In genomic region chr17:44105287-44106138, GRCm38 (mm10) we compare ENCODE assay signal across 8 mouse cellular contexts. TPM values are rescaled to one million over a fixed set of nuclear protein-coding genes. Genes with fewer than 3 reads are reported as not detected.
DNase-seq lines count a peak whose midpoint lies in the region; ATAC-seq and TF ChIP-seq lines count a peak whose summit lies in the region.

Enpp4 (minus strand) TSS chr17:44105809.

- ATAC-seq in erythroid progenitor cell, adult 5-6 weeks (replicated peaks; ENCODE audit: low FRiP score, poor library complexity, severe bottlenecking): peak; percentile 94
- ATAC-seq in heart, embryonic 12.5 days (ENCODE audit: insufficient number of reproducible peaks, low FRiP score): peak; percentile 96
- ATAC-seq in kidney, postnatal 0 days (replicated peaks; ENCODE audit: low FRiP score, low read depth): peak; percentile 99
- ATAC-seq in liver, embryonic 11.5 days (replicated peaks; ENCODE audit: low FRiP score): peak; percentile 97

- H3K4me2 ChIP-seq in heart, embryonic 12.5 days: peak within 1 kb of the TSS; percentile 89
- peak within 1 kb of the TSS; percentile 94 for H3K4me2 ChIP-seq in kidney, postnatal 0 days (ENCODE audit: low read length)
- H3K4me2 ChIP-seq in liver, embryonic 11.5 days: peak within 1 kb of the TSS; percentile 71
- H3K4me2 ChIP-seq in myocyte (ENCODE audit: low read depth): peak within 1 kb of the TSS; percentile 90

- H3K79me2 ChIP-seq in myocyte (ENCODE audit: control insufficient read depth, insufficient read depth): no peaks in the 10 kb centered on the region

- peak within 1 kb of the TSS; percentile 84 for H3K9ac ChIP-seq in heart, embryonic 12.5 days
- H3K9ac ChIP-seq in kidney, postnatal 0 days (ENCODE audit: low read depth, low read length): peak within 1 kb of the TSS; percentile 64
- peak within 1 kb of the TSS; percentile 65 for H3K9ac ChIP-seq in liver, embryonic 11.5 days (ENCODE audit: low read depth, low read length)

- peak within 1 kb of the TSS; percentile 24 for H3ac ChIP-seq in myocyte (ENCODE audit: control insufficient read depth, insufficient read length)

- peak within 1 kb of the TSS; percentile 91 for H3K27ac ChIP-seq in brown adipose tissue, adult 24 weeks (replicated peaks; ENCODE audit: low read depth, low read length)
- H3K27ac ChIP-seq in heart, embryonic 12.5 days (ENCODE audit: poor library complexity, severe bottlenecking): no peak within 1 kb of the TSS; the same call in 1 of the 2 replicates
- H3K27ac ChIP-seq in kidney, postnatal 0 days: peak within 1 kb of the TSS; percentile 48; the same call in 1 of the 2 replicates
- H3K27ac ChIP-seq in liver, embryonic 11.5 days (ENCODE audit: low read depth, low read length): 0 out of 2 replicates have a peak within 1 kb of the TSS, but pooled peaks have one; percentile 46

- H3K9me3 ChIP-seq in heart, embryonic 12.5 days (replicated peaks): no peaks in the 10 kb centered on the region
- no peaks in the 10 kb centered on the region for H3K9me3 ChIP-seq in kidney, postnatal 0 days (replicated peaks; ENCODE audit: low read length)
- H3K9me3 ChIP-seq in liver, embryonic 11.5 days (ENCODE audit: control insufficient read depth, low read length): no peaks in the 10 kb centered on the region

- WGBS in heart, embryonic 12.5 days: under 1% methylated on average over 75 of the region's 76 CpGs
- under 1% methylated on average over 70 of the region's 76 CpGs for WGBS in kidney, postnatal 0 days
- WGBS in liver, embryonic 11.5 days: under 1% methylated on average over 64 of the region's 76 CpGs

- H3K27me3 ChIP-seq in heart, embryonic 12.5 days (replicated peaks): no peaks in the 10 kb centered on the region
- no peaks in the 10 kb centered on the region for H3K27me3 ChIP-seq in kidney, postnatal 0 days (ENCODE audit: insufficient read depth, low read length)
- H3K27me3 ChIP-seq in liver, embryonic 11.5 days (replicated peaks; ENCODE audit: control insufficient read depth, insufficient read depth, low read length): no peaks in the 10 kb centered on the region
- no peaks in the 10 kb centered on the region for H3K27me3 ChIP-seq in myocyte (ENCODE audit: control insufficient read depth, insufficient read depth, insufficient read length)

- peak; percentile 93 for DNase-seq in CD4-positive, CD25-positive, alpha-beta regulatory T cell, adult 2 months (ENCODE audit: low read depth, low spot score)
- peak; percentile 86 for DNase-seq in kidney, postnatal 0 days (ENCODE audit: low spot score)
- DNase-seq in liver, embryonic 11.5 days (ENCODE audit: low spot score): peak; percentile 84
- DNase-seq in spleen, postnatal 4 days (ENCODE audit: low spot score in 2 of 2): peak; percentile 84 to 90

- TF ChIP-seq POLR2A in myocyte (IDR thresholded peaks at IDR 0.05; ENCODE audit: insufficient read length, low read depth): peak; percentile 61

- no peak for TF ChIP-seq CTCF in kidney, postnatal 0 days (IDR thresholded peaks at IDR 0.05; ENCODE audit: low read depth)

- H3K4me3 ChIP-seq in brown adipose tissue, adult 24 weeks (ENCODE audit: insufficient read depth, low read depth, low read length): peak within 1 kb of the TSS; percentile 95
- H3K4me3 ChIP-seq in heart, embryonic 12.5 days: peak within 1 kb of the TSS; percentile 70
- H3K4me3 ChIP-seq in kidney, postnatal 0 days (replicated peaks; ENCODE audit: low read depth, low read length): peak within 1 kb of the TSS; percentile 65
- H3K4me3 ChIP-seq in liver, embryonic 11.5 days (ENCODE audit: low read depth, low read length): peak within 1 kb of the TSS; percentile 65
- H3K4me3 ChIP-seq in myocyte: peak within 1 kb of the TSS; percentile 64

- H3K36me3 ChIP-seq in heart, embryonic 12.5 days: no peaks in the 10 kb centered on the region
- no peaks in the 10 kb centered on the region for H3K36me3 ChIP-seq in kidney, postnatal 0 days (ENCODE audit: insufficient read depth, low read length)
- H3K36me3 ChIP-seq in liver, embryonic 11.5 days (ENCODE audit: control insufficient read depth, insufficient read depth, low read length): no peaks in the 10 kb centered on the region
- H3K36me3 ChIP-seq in myocyte (ENCODE audit: control insufficient read depth, insufficient read depth): no peaks in the 10 kb centered on the region

- peaks cover 3% of the 10 kb centered on the region for H3K4me1 ChIP-seq in brown adipose tissue, adult 24 weeks (ENCODE audit: control insufficient read depth, insufficient read depth, insufficient read length, low read length)
- 0 out of 2 replicates have a peak, but pooled peaks cover 3% of the 10 kb centered on the region for H3K4me1 ChIP-seq in heart, embryonic 12.5 days (replicated peaks)
- no peaks in the 10 kb centered on the region for H3K4me1 ChIP-seq in kidney, postnatal 0 days (replicated peaks; ENCODE audit: insufficient read depth, low read length)
- peaks cover 6% of the 10 kb centered on the region; the same call in 1 of the 2 replicates for H3K4me1 ChIP-seq in liver, embryonic 11.5 days (replicated peaks; ENCODE audit: control insufficient read depth, insufficient read depth, low read length)

TF ChIP-seq in myocyte, 11 proteins besides CTCF, POLR2A, EP300 and RAD21:
- TF ChIP-seq REST (IDR thresholded peaks at IDR 0.05; ENCODE audit: insufficient read depth, insufficient read length) (no peak), MYOG (IDR thresholded peaks at IDR 0.05; ENCODE audit: control insufficient read depth in 1 of 3, insufficient read depth in 1 of 3, insufficient read length in 2 of 3, low read depth in 2 of 3) (peak in 1 of 3 experiments; percentile 51), POLR2AphosphoS2 (IDR thresholded peaks at IDR 0.05; ENCODE audit: insufficient read length, low read depth) (peak; percentile 40), SRF (IDR thresholded peaks at IDR 0.05; ENCODE audit: control insufficient read depth, insufficient read length, low read depth) (no peak), TCF12 (IDR thresholded peaks at IDR 0.05; ENCODE audit: insufficient read depth, poor library complexity, severe bottlenecking) (no peak), MYOD1 (IDR thresholded peaks at IDR 0.05; ENCODE audit: control insufficient read depth in 1 of 3, insufficient read length in 2 of 3, low read depth in 2 of 3) (peak in 1 of 3 experiments; percentile 19), MAX (IDR thresholded peaks at IDR 0.05; ENCODE audit: low read depth) (no peak), E2F4 (IDR thresholded peaks at IDR 0.05; ENCODE audit: insufficient read depth) (no peak), TCF3 (IDR thresholded peaks at IDR 0.05; ENCODE audit: insufficient read length, low read depth) (no peak), USF1 (IDR thresholded peaks at IDR 0.05; ENCODE audit: low read depth) (no peak), CEBPB (IDR thresholded peaks at IDR 0.05; ENCODE audit: insufficient read depth, poor library complexity, severe bottlenecking) (no peak)

RNA-seq across cellular contexts. Expression of gene Enpp4, which starts in this region (rescaled TPM):
- polyA plus RNA-seq in brown adipose tissue, adult 24 weeks (2012; ENCODE audit: insufficient read depth, insufficient read length, missing spikeins): 7.0 and 7.4 TPM in 2 replicates
- total RNA-seq in erythroid progenitor cell, adult 5-6 weeks (2015; ENCODE audit: low replicate concordance): 13.3 and 15.5 TPM in 2 replicates
- 10.1 and 11.7 TPM in 2 replicates for total RNA-seq in erythroid progenitor cell, adult 5-6 weeks (2017; ENCODE audit: low replicate concordance)
- 7.2 and 8.1 TPM in 2 replicates for polyA plus RNA-seq in heart, embryonic 12.5 days (2016; fragmentation: Nextera tagmentation; extraction: Ambion mirVana)
- polyA plus RNA-seq in kidney, postnatal 0 days (2015; fragmentation: Nextera tagmentation; extraction: Ambion mirVana): 6.4 and 7.0 TPM in 2 replicates
- polyA plus RNA-seq in liver, embryonic 11.5 days (2014; fragmentation: Nextera tagmentation; extraction: Ambion mirVana): 7.5 and 9.2 TPM in 2 replicates
- polyA plus RNA-seq in myocyte (2012; fragmentation: generic; extraction: Trizol): 2.9 TPM
